Mouse (Mus musculus) stomach, embryonic 16.5 days (tissue): Measurements from ENCODE around the gene Zyx. TPM values are rescaled to one million over a fixed set of nuclear protein-coding genes. Genes with fewer than 3 reads are reported as not detected.

Experiments
- ATAC-seq: fragments of 200-750 bp; cut with Nextera tagmentation; 2 replicates; pipeline ENCODE4 v1.8.0; 2017; ENCODE audit warnings: moderate number of reproducible peaks, moderate TSS enrichment; ENCODE audit not compliant: insufficient read depth, low FRiP score
- H3K27ac ChIP-seq: fragments of 300-500 bp; sonication (generic); 2 replicates; pipeline ENCODE4 v1.5.1; 2014; ENCODE audit warnings: low read length
- H3K27me3 ChIP-seq: fragments of 300-500 bp; sonication (generic); 2 replicates; pipeline ENCODE4 v1.6.1; 2014; ENCODE audit warnings: low read length, control low read depth, mixed read lengths; ENCODE audit not compliant: control insufficient read depth, insufficient read depth
- H3K36me3 ChIP-seq: fragments of 300-500 bp; sonication (generic); 2 replicates; pipeline ENCODE4 v1.6.1; 2014; ENCODE audit warnings: low read length; ENCODE audit not compliant: control insufficient read depth, insufficient read depth
- H3K4me1 ChIP-seq: fragments of 300-500 bp; sonication (generic); 2 replicates; pipeline ENCODE4 v1.6.1; 2014; ENCODE audit warnings: low read length, control low read depth, mixed read lengths; ENCODE audit not compliant: control insufficient read depth, insufficient read depth
- H3K4me2 ChIP-seq: fragments of 300-500 bp; sonication (generic); 2 replicates; pipeline ENCODE4 v1.6.1; 2014; ENCODE audit warnings: low read depth, low read length, mixed read lengths
- H3K4me3 ChIP-seq: fragments of 300-500 bp; sonication (generic); replicated peaks from 2 replicates; pipeline ENCODE4 v1.5.1; 2014; ENCODE audit warnings: mild to moderate bottlenecking, low read length
- H3K9ac ChIP-seq: fragments of 300-500 bp; sonication (generic); 2 replicates; pipeline ENCODE4 v1.6.1; 2014; ENCODE audit warnings: low read length
- H3K9me3 ChIP-seq: fragments of 300-500 bp; sonication (generic); replicated peaks from 2 replicates; pipeline ENCODE4 v1.6.1; 2016; ENCODE audit warnings: low read length, control low read depth; ENCODE audit not compliant: control insufficient read depth
- WGBS: fragments of 180-500 bp; shearing (Covaris S2); extraction: QIAGEN DNeasy Blood & Tissue Kit; methylation state at CpG from one replicate; pipeline ENCODE4 v1.1.7; 2014; 5-methylcytosine and 5-hydroxymethylcytosine counted together
- polyA plus RNA-seq: library from polyadenylated mRNA; unstranded; fragments of >200 nt; fragmentation: Nextera tagmentation; extraction: Ambion mirVana; gene quantifications from 2 replicates; pipeline ENCODE4 v1.2.1, GENCODE M21; 2015

Zyx gene
- polyA plus RNA-seq, 1 experiment from 2014 or later: 99.0 TPM

DNA sequence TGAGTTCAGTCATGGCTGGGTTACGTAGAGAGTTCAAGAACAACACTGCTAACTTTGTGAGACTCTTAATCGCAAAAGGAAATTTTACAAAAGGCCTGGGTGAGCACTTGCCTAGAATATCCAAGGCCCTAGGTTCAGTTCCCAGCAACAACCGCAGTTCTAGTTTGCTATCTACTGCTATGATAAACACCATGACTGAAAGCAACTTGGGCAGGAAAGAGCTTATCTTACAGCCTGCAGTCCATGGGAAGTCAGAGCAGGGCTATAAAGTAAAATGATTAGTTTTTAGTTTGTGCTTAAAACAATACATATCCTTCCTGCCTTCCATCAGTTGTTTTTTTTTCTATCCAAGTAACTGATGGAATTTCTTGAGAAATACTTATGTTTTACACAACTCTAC, 22.9 kb upstream of the Zyx start:
- ATAC-seq: no peak
- Histone ChIP-seq H3K27ac (no peak overlapping the region), H3K27me3 (peaks cover 22% of the 10 kb centered on the region), H3K36me3 (no peaks in the 10 kb centered on the region), H3K4me2 (no peak overlapping the region), H3K4me1 (peaks cover 7% of the 10 kb centered on the region), H3K4me3 (no peak overlapping the region), H3K9me3 (no peaks in the 10 kb centered on the region), H3K9ac (no peak overlapping the region)
- 85% methylated on average over 3 of the region's 3 CpGs for WGBS

- Histone ChIP-seq H3K36me3 (no peaks in the 10 kb centered on the region), H3K9me3 (no peaks in the 10 kb centered on the region), H3K27me3 (peaks cover 9% of the 10 kb centered on the region), H3K4me3 (no peak overlapping the region), H3K4me1 (peaks cover 3% of the 10 kb centered on the region), H3K9ac (no peak overlapping the region), H3K27ac (no peak overlapping the region), H3K4me2 (no peak overlapping the region)
- WGBS: 77% methylated on average over 3 of the region's 3 CpGs
- no peak for ATAC-seq
These were observed 20.7 kb upstream of the Zyx start for GRCm38 (mm10) chr6:42328757-42329156.

GRCm38 (mm10) chr6:42330216-42330615, 19.2 kb upstream of the Zyx start:
- no peaks in the 10 kb centered on the region for H3K9me3 ChIP-seq
- H3K27ac ChIP-seq: no peak overlapping the region
- H3K4me3 ChIP-seq: no peak overlapping the region
- H3K27me3 ChIP-seq: 0 out of 2 replicates have a peak, but pooled peaks cover 3% of the 10 kb centered on the region
- WGBS: 70% methylated on average over 3 of the region's 3 CpGs
- H3K4me1 ChIP-seq: no peaks in the 10 kb centered on the region
- H3K9ac ChIP-seq: no peak overlapping the region
- ATAC-seq: no peak
- no peak overlapping the region for H3K4me2 ChIP-seq
- no peaks in the 10 kb centered on the region for H3K36me3 ChIP-seq

GRCm38 (mm10) chr6:42330946-42331345, 18.5 kb upstream of the Zyx start:
- Histone ChIP-seq H3K27me3 (no peaks in the 10 kb centered on the region), H3K4me2 (no peak overlapping the region), H3K9me3 (no peaks in the 10 kb centered on the region), H3K4me1 (no peaks in the 10 kb centered on the region), H3K9ac (no peak overlapping the region), H3K36me3 (no peaks in the 10 kb centered on the region), H3K27ac (no peak overlapping the region), H3K4me3 (no peak overlapping the region)
- no peak for ATAC-seq
- 91% methylated on average over 3 of the region's 3 CpGs for WGBS

GRCm38 (mm10) chr6:42339189-42339588, 10.2 kb upstream of the Zyx start:
- Histone ChIP-seq H3K9me3 (no peaks in the 10 kb centered on the region), H3K4me1 (no peaks in the 10 kb centered on the region), H3K9ac (no peak overlapping the region), H3K4me2 (no peak overlapping the region), H3K27me3 (no peaks in the 10 kb centered on the region), H3K27ac (no peak overlapping the region), H3K4me3 (no peak overlapping the region), H3K36me3 (no peaks in the 10 kb centered on the region)
- ATAC-seq: no peak
- 84% methylated on average over 2 of the region's 2 CpGs for WGBS

- ATAC-seq: no peak
These were observed 9.4 kb upstream of the Zyx start for GRCm38 (mm10) chr6:42339981-42340380.

DNA sequence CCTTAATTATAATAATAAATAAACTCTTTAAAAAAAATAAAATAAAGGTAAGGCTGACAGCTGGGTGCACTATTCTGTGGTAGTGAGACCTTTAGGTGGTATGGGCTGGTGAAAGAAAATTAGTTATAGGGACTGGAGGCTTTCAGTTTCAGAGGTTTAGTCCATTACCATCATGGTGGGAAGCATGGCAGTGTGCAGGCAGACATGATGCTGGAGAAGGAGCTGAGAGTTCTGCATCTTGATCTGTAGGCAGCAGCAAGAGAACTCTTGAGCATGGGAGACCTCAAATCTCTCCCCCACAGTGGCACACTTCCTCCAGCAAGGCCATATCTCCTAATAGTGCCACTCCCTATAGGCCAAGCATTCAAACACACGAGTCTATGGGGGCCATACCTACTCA, 7.3 kb upstream of the Zyx start:
- ATAC-seq: no peak
- Histone ChIP-seq H3K4me3 (no peak overlapping the region), H3K9ac (no peak overlapping the region), H3K36me3 (no peaks in the 10 kb centered on the region), H3K27ac (no peak overlapping the region), H3K4me2 (no peak overlapping the region), H3K4me1 (no peaks in the 10 kb centered on the region), H3K9me3 (no peaks in the 10 kb centered on the region), H3K27me3 (no peaks in the 10 kb centered on the region)
- 56% methylated on average over 1 of the region's 1 CpGs for WGBS

More at GRCm38 (mm10) chr6:42339981-42340380, 9.4 kb upstream of the Zyx start:
- Histone ChIP-seq H3K9me3 (no peaks in the 10 kb centered on the region), H3K4me2 (no peak overlapping the region), H3K4me3 (no peak overlapping the region), H3K27ac (no peak overlapping the region), H3K9ac (no peak overlapping the region), H3K4me1 (no peaks in the 10 kb centered on the region), H3K27me3 (no peaks in the 10 kb centered on the region), H3K36me3 (no peaks in the 10 kb centered on the region)
- 74% methylated on average over 5 of the region's 5 CpGs for WGBS

DNA sequence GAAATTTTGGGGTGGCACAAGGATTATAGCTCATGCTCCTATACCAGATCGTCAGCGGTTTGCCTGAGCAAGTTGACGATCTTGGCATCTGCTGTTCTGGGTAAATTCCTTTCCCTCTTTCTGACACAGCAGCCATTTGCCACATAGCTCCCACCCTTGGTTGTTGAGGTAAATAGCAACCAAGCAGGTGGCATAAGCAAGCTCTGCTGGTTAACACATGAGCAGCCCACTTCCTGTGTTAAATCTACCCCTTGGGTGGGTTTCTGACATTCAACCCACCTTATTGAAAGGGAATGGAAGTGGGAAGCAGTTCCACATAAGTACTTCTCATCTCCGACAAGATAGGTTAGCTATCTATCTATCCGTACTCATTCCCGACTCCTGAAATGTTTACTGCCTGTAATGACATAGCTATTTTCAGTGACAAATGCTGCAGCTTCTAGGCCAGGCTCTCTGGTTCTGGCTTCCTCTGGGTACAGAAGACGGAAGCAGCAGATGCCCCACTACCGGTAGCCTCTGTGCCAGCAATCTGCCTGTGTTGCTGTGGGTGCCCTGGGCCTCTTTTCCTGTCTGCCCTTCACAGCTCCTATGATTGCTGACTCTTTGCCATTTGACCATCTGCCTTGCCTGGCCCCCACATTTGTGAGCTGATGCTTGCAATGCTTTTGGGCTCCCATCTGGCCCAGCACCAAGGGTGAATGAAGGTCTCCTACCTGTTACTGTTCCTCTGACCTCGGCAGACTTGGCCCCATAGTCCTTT, 5.9 kb upstream of the Zyx start:
- no peak overlapping the region for H3K27ac ChIP-seq
- H3K4me1 ChIP-seq: peaks cover 1% of the 10 kb centered on the region; the same call in 1 of the 2 replicates
- no peaks in the 10 kb centered on the region for H3K9me3 ChIP-seq
- H3K4me2 ChIP-seq: no peak overlapping the region
- no peak overlapping the region for H3K9ac ChIP-seq
- 73% methylated on average over 9 of the region's 9 CpGs for WGBS
- no peaks in the 10 kb centered on the region for H3K27me3 ChIP-seq
- ATAC-seq: no peak
- no peak overlapping the region for H3K4me3 ChIP-seq
- H3K36me3 ChIP-seq: no peaks in the 10 kb centered on the region

DNA sequence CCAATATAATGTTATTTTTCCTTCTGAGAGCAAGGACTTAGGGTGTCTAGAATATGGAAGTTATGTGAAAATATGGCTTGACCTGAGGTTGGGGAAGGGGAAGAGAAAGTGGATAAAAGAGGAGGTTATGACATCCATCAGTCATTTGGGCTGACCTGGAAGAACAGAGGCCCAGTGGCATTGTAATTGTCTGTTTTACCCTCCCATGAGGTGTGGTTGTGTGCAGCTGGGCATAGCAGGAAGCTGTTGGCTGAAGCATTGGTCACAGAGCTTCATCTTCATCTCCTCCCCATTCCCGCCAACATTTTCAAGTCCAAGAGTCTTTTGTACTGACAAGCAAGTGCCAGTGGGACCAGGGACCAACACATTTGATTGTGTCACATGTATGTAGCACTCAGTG, 5.2 kb upstream of the Zyx start:
- H3K9ac ChIP-seq: no peak overlapping the region
- no peaks in the 10 kb centered on the region for H3K9me3 ChIP-seq
- 83% methylated on average over 1 of the region's 1 CpGs for WGBS
- no peak for ATAC-seq
- no peaks in the 10 kb centered on the region for H3K27me3 ChIP-seq
- no peak overlapping the region for H3K4me3 ChIP-seq
- no peak overlapping the region for H3K27ac ChIP-seq
- peaks cover 3% of the 10 kb centered on the region; the same call in 1 of the 2 replicates for H3K4me1 ChIP-seq
- no peak overlapping the region for H3K4me2 ChIP-seq
- no peaks in the 10 kb centered on the region for H3K36me3 ChIP-seq
